ENCODE assay signal across 21 mouse cellular contexts in the genomic region with DNA sequence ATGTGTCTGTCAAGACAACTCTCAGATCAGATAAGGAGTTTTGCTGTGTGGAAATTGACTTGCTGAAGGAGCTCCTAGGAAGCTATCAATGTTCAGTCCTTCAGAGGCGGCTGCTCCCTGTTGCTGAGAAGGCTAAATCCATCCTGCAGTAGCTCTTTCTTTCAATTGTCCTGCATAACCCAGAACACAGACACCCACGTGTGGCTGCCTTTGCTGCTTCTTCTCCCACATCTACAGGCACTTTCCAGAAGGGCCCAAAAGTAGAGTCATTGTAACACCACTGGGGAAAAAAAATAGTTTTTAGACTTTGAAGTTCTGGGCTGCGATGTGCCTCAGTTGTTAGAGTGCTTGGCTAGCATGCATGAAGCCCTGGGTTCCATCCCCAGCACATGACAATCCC.
"Had no signal": no experiment of that assay in that cellular context is flagged by ENCODE, and none has a peak within 500 bp of the region (broad histone marks: within the 10 kb centered on the region; RNA-seq: fewer than 3 reads in every experiment).

No protein-coding gene starts in this region.

- H3K27ac ChIP-seq: liver, embryonic 15.5 days; lung, embryonic 15.5 days; macrophage; neural tube, embryonic 13.5 days; neural tube, embryonic 15.5 days had no signal

- H3K4me2 ChIP-seq: liver, embryonic 15.5 days; lung, embryonic 15.5 days; midbrain, embryonic 11.5 days; neural tube, embryonic 13.5 days; neural tube, embryonic 15.5 days had no signal

- ATAC-seq: liver, postnatal 0 days; lung, postnatal 0 days; midbrain, embryonic 16.5 days had no signal

- H3K4me3 ChIP-seq: liver, embryonic 15.5 days; lung, embryonic 15.5 days; megakaryocyte, embryonic 14.5 days; myocyte; neural tube, embryonic 13.5 days; neural tube, embryonic 15.5 days had no signal

- H3K9me3 ChIP-seq: liver, embryonic 15.5 days; lung, embryonic 15.5 days; megakaryocyte, embryonic 14.5 days; neural tube, embryonic 13.5 days; neural tube, embryonic 15.5 days had no signal

- H3K27me3 ChIP-seq: liver, embryonic 15.5 days; lung, embryonic 15.5 days; neural tube, embryonic 13.5 days; neural tube, embryonic 15.5 days had no signal

- H3K36me3 ChIP-seq: liver, embryonic 15.5 days; lung, embryonic 15.5 days; neural tube, embryonic 13.5 days; neural tube, embryonic 15.5 days had no signal

- DNase-seq: liver, postnatal 0 days; lung, adult 2 months; lung, postnatal 14 days; lung, postnatal 36 days; midbrain, embryonic 14.5 days; retina, postnatal 1 day; right cerebral cortex, postnatal 14 days; spleen, adult 18-20 months; thymus, adult 2 months; thymus, postnatal 25 days; thymus, postnatal 4 days had no signal

- H3K4me1 ChIP-seq: liver, embryonic 15.5 days; lung, embryonic 15.5 days; neural tube, embryonic 13.5 days had no signal

- H3K9ac ChIP-seq: liver, embryonic 15.5 days; liver, postnatal 0 days; lung, embryonic 15.5 days; neural tube, embryonic 13.5 days; neural tube, embryonic 15.5 days had no signal
